Mouse (Mus musculus): ENCODE measurements around the gene Ccdc117.

GRCm38 (mm10) chr11:5527865-5528523 is 14.0 kb downstream of the Ccdc117 start:
- TF ChIP-seq EP300 (IDR thresholded peaks at IDR 0.05; ENCODE audit: insufficient read depth, low read depth, low read length) = no peak
- TF ChIP-seq POLR2A (IDR thresholded peaks at IDR 0.05; ENCODE audit: insufficient read depth, low read depth, low read length) = no peak
- no peak for TF ChIP-seq CTCF (IDR thresholded peaks at IDR 0.05)

Measured in heart, adult 2 months (tissue).